ENCODE assay signal across 13 mouse cellular contexts in the genomic region with DNA sequence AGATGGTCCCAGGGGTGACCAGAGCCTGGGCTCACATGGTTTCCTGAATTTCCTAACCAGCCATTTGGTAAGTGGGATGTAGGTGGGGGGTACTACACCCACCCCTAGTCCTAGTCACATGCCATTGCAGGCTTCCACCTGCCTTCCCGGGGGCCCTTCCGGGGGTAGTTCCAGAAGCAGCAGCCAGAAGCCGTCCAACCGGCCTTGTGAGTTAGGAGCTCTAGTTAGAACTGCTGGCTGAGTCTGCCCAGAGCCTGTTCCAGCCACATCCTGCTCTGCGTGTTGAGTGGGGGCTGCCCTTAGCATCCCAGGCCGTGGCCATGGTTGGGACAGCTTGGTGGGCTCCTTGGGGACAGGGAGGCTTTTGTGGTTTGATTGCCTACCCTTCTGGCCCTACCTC. TPM values are rescaled to one million over a fixed set of nuclear protein-coding genes. Genes with fewer than 3 reads are reported as not detected.
DNase-seq lines count a peak whose midpoint lies in the region; ATAC-seq and TF ChIP-seq lines count a peak whose summit lies in the region.
"Had no signal": no experiment of that assay in that cellular context is flagged by ENCODE, and none has a peak within 500 bp of the region (broad histone marks: within the 10 kb centered on the region; RNA-seq: fewer than 3 reads in every experiment).

No protein-coding gene starts in this region.

- H3K36me3 ChIP-seq in forebrain, embryonic 14.5 days (ENCODE audit: control insufficient read depth, insufficient read depth, low read length) = peaks cover 57% of the 10 kb centered on the region
- H3K36me3 ChIP-seq in forebrain, postnatal 0 days (ENCODE audit: insufficient read depth) = no peaks in the 10 kb centered on the region
- H3K36me3 ChIP-seq in E14TG2a.4 (ENCODE audit: insufficient read depth, low read length) = peaks cover 85% of the 10 kb centered on the region
- peaks cover 74% of the 10 kb centered on the region for H3K36me3 ChIP-seq in limb, embryonic 15.5 days

- no peak for ATAC-seq in forebrain, embryonic 14.5 days
- no peak for ATAC-seq in forebrain, postnatal 0 days
- ATAC-seq in limb, embryonic 15.5 days (ENCODE audit: insufficient number of reproducible peaks, low FRiP score, low TSS enrichment, low read depth) = no peak

- TF ChIP-seq POLR2A in cerebellum, adult 2 months (IDR thresholded peaks at IDR 0.05; ENCODE audit: borderline replicate concordance, insufficient read depth, low read length) = no peak

- DNase-seq in forebrain, embryonic 14.5 days (ENCODE audit: low spot score) = no peak
- DNase-seq in forebrain, postnatal 0 days = no peak
- DNase-seq in kidney, adult 8-10 months = peak; percentile 63 to 73
- no peak for DNase-seq in gastrocnemius, postnatal 14 days
- no peak for DNase-seq in left cerebral cortex, postnatal 36 days (ENCODE audit: low spot score in 2 of 2)
- DNase-seq in cerebellum, adult 2 months = no peak
- DNase-seq: embryo, embryonic 11 days; right cerebral cortex, postnatal 4 days had no signal

- H3K4me1 ChIP-seq in forebrain, embryonic 14.5 days (ENCODE audit: control insufficient read depth, insufficient read depth, low read length) = peaks cover 19% of the 10 kb centered on the region
- peaks cover 6% of the 10 kb centered on the region; the same call in 1 of the 2 replicates for H3K4me1 ChIP-seq in forebrain, postnatal 0 days (ENCODE audit: insufficient read depth)
- peaks cover 82% of the 10 kb centered on the region for H3K4me1 ChIP-seq in E14TG2a.4 (replicated peaks; ENCODE audit: low read depth, low read length)
- H3K4me1 ChIP-seq in limb, embryonic 15.5 days = peaks cover 43% of the 10 kb centered on the region
- H3K4me1 ChIP-seq in cerebellum, adult 2 months (ENCODE audit: control insufficient read depth, insufficient read depth, low read length) = no peaks in the 10 kb centered on the region

- intact Hi-C loops in gastrocnemius, postnatal 14 days (cut with DNase I; ENCODE audit: low total_unique reads) = no loop called here
- intact Hi-C loops in left cerebral cortex, postnatal 36 days (cut with DNase I) = no loop called here

- no peaks in the 10 kb centered on the region for H3K9me3 ChIP-seq in forebrain, embryonic 14.5 days (replicated peaks; ENCODE audit: control insufficient read depth, low read length)
- H3K9me3 ChIP-seq in forebrain, postnatal 0 days (ENCODE audit: low read length) = no peaks in the 10 kb centered on the region
- H3K9me3 ChIP-seq in E14TG2a.4 (ENCODE audit: low read length) = no peaks in the 10 kb centered on the region
- no peaks in the 10 kb centered on the region for H3K9me3 ChIP-seq in limb, embryonic 15.5 days

- 0 out of 2 replicates have a peak overlapping the region, but pooled peaks have one; percentile 25 for H3K9ac ChIP-seq in forebrain, embryonic 14.5 days (ENCODE audit: low read length)
- no peak overlapping the region for H3K9ac ChIP-seq in forebrain, postnatal 0 days
- no peak overlapping the region for H3K9ac ChIP-seq in limb, embryonic 15.5 days

- H3K27ac ChIP-seq in forebrain, embryonic 14.5 days (ENCODE audit: low read depth, low read length) = no peak overlapping the region
- no peak overlapping the region for H3K27ac ChIP-seq in forebrain, postnatal 0 days (ENCODE audit: low read depth, low read length)
- peak overlapping the region; percentile 60; the same call in 1 of the 2 replicates for H3K27ac ChIP-seq in limb, embryonic 15.5 days
- no peak overlapping the region for H3K27ac ChIP-seq in cerebellum, adult 2 months (ENCODE audit: insufficient read depth, low read length)

- no peak overlapping the region for H3K4me2 ChIP-seq in forebrain, embryonic 14.5 days (ENCODE audit: low read length)
- no peak overlapping the region for H3K4me2 ChIP-seq in forebrain, postnatal 0 days (ENCODE audit: low read depth)
- no peak overlapping the region for H3K4me2 ChIP-seq in limb, embryonic 15.5 days

- TF ChIP-seq CTCF in forebrain, postnatal 0 days (IDR thresholded peaks at IDR 0.05; ENCODE audit: low read depth) = no peak
- TF ChIP-seq CTCF in E14TG2a.4 (conservative IDR thresholded peaks at IDR 0.05; ENCODE audit: low read length) = no peak
- no peak for TF ChIP-seq CTCF in cerebellum, adult 2 months (IDR thresholded peaks at IDR 0.05; ENCODE audit: borderline replicate concordance, insufficient read depth, low read depth, low read length)

- H3K27me3 ChIP-seq in forebrain, embryonic 14.5 days (replicated peaks; ENCODE audit: control insufficient read depth, insufficient read depth, low read length) = no peaks in the 10 kb centered on the region
- no peaks in the 10 kb centered on the region for H3K27me3 ChIP-seq in forebrain, postnatal 0 days (ENCODE audit: insufficient read depth, low read length)
- H3K27me3 ChIP-seq in E14TG2a.4 (ENCODE audit: insufficient read depth, low read length) = no peaks in the 10 kb centered on the region
- H3K27me3 ChIP-seq in limb, embryonic 15.5 days = no peaks in the 10 kb centered on the region
- no peaks in the 10 kb centered on the region for H3K27me3 ChIP-seq in cerebellum, adult 2 months (ENCODE audit: control insufficient read depth, insufficient read depth, low read length)

- 84% methylated on average over 6 of the region's 6 CpGs for WGBS in forebrain, embryonic 14.5 days
- WGBS in forebrain, postnatal 0 days = 85% methylated on average over 6 of the region's 6 CpGs
- WGBS in limb, embryonic 15.5 days = 66% methylated on average over 6 of the region's 6 CpGs
- WGBS in cerebellum, adult 2 months = 68% methylated on average over 6 of the region's 6 CpGs

- H3K4me3 ChIP-seq in forebrain, embryonic 14.5 days (ENCODE audit: low read depth, low read length) = no peak overlapping the region
- H3K4me3 ChIP-seq in forebrain, postnatal 0 days (ENCODE audit: low read depth, low read length) = no peak overlapping the region
- H3K4me3 ChIP-seq in E14TG2a.4 (replicated peaks; ENCODE audit: low read length) = peak overlapping the region; percentile 29; the same call in 1 of the 2 replicates
- no peak overlapping the region for H3K4me3 ChIP-seq in limb, embryonic 15.5 days
- no peak overlapping the region for H3K4me3 ChIP-seq in cerebellum, adult 2 months (replicated peaks; ENCODE audit: insufficient read depth, low read depth, low read length)

RNA-seq across cellular contexts. Expression of a gene that starts 5.0 kb away (rescaled TPM):
- 38.9 and 47.4 TPM in 2 replicates for polyA plus RNA-seq in forebrain, embryonic 14.5 days (2014; fragmentation: Nextera tagmentation; extraction: Ambion mirVana)
- total RNA-seq in forebrain, postnatal 0 days (2014; rRNA removed) = 7.4 and 11.6 TPM in 2 replicates
- 8.9 and 9.9 TPM in 2 replicates for polyA plus RNA-seq in forebrain, postnatal 0 days (2015; fragmentation: Nextera tagmentation; extraction: Ambion mirVana)
- 107 and 108 TPM in 2 replicates for polyA plus RNA-seq in limb, embryonic 15.5 days (2015; fragmentation: Nextera tagmentation; extraction: Ambion mirVana)
- 1 to 10 TPM; 5.4 to 7.4 TPM for total RNA-seq in gastrocnemius, postnatal 14 days (2021)
- total RNA-seq in left cerebral cortex, postnatal 36 days (2021) = 1 to 10 TPM in 1 of 2 experiments, under 1 TPM in 1; 0.82 to 1.3 TPM
- 0.65 and 0.71 TPM in 2 replicates for polyA plus RNA-seq in cerebellum, adult 2 months (2012; rRNA removed)

RNA-seq across cellular contexts. Expression of a gene that starts 8.0 kb away (rescaled TPM):
- not detected in 2 replicates for polyA plus RNA-seq in forebrain, embryonic 14.5 days (2014; fragmentation: Nextera tagmentation; extraction: Ambion mirVana)
- not detected in 2 replicates for total RNA-seq in forebrain, postnatal 0 days (2014; rRNA removed)
- polyA plus RNA-seq in forebrain, postnatal 0 days (2015; fragmentation: Nextera tagmentation; extraction: Ambion mirVana) = not detected in 2 replicates
- polyA plus RNA-seq in limb, embryonic 15.5 days (2015; fragmentation: Nextera tagmentation; extraction: Ambion mirVana) = not detected in 2 replicates
- not detected for total RNA-seq in gastrocnemius, postnatal 14 days (2021)
- not detected for total RNA-seq in left cerebral cortex, postnatal 36 days (2021)
- not detected in 2 replicates for polyA plus RNA-seq in cerebellum, adult 2 months (2012; rRNA removed)
- total RNA-seq: layer of hippocampus, postnatal 14 days had no signal
- polyA plus RNA-seq: heart, postnatal 0 days; neural tube, embryonic 11.5 days had no signal

RNA-seq across cellular contexts. Expression of a gene that starts 15.4 kb away (rescaled TPM):
- 15.3 and 17.8 TPM in 2 replicates for polyA plus RNA-seq in forebrain, embryonic 14.5 days (2014; fragmentation: Nextera tagmentation; extraction: Ambion mirVana)
- 8.1 and 8.5 TPM in 2 replicates for total RNA-seq in forebrain, postnatal 0 days (2014; rRNA removed)
- polyA plus RNA-seq in forebrain, postnatal 0 days (2015; fragmentation: Nextera tagmentation; extraction: Ambion mirVana) = 12.4 and 13.9 TPM in 2 replicates
- polyA plus RNA-seq in limb, embryonic 15.5 days (2015; fragmentation: Nextera tagmentation; extraction: Ambion mirVana) = 94.2 and 114 TPM in 2 replicates
- 10 to 100 TPM; 32.8 to 55.8 TPM for total RNA-seq in gastrocnemius, postnatal 14 days (2021)
- total RNA-seq in left cerebral cortex, postnatal 36 days (2021) = 10 to 100 TPM in 1 of 2 experiments, 1 to 10 TPM in 1; 9.3 to 10.1 TPM
- polyA plus RNA-seq in cerebellum, adult 2 months (2012; rRNA removed) = 15.6 and 20.9 TPM in 2 replicates

RNA-seq across cellular contexts. Expression of a gene that starts 17.8 kb away (rescaled TPM):
- 41.7 and 58.5 TPM in 2 replicates for polyA plus RNA-seq in forebrain, embryonic 14.5 days (2014; fragmentation: Nextera tagmentation; extraction: Ambion mirVana)
- 107 and 133 TPM in 2 replicates for total RNA-seq in forebrain, postnatal 0 days (2014; rRNA removed)
- polyA plus RNA-seq in forebrain, postnatal 0 days (2015; fragmentation: Nextera tagmentation; extraction: Ambion mirVana) = 46.8 and 53.2 TPM in 2 replicates
- polyA plus RNA-seq in limb, embryonic 15.5 days (2015; fragmentation: Nextera tagmentation; extraction: Ambion mirVana) = 35.9 and 37.3 TPM in 2 replicates
- total RNA-seq in gastrocnemius, postnatal 14 days (2021) = 10 to 100 TPM; 24.1 to 27.2 TPM
- 10 to 100 TPM; 64.4 to 78.3 TPM for total RNA-seq in left cerebral cortex, postnatal 36 days (2021)
- polyA plus RNA-seq in cerebellum, adult 2 months (2012; rRNA removed) = 45.8 and 50.9 TPM in 2 replicates

RNA-seq across cellular contexts. Expression of a gene that starts 31.5 kb away (rescaled TPM):
- 1.5 and 2.2 TPM in 2 replicates for polyA plus RNA-seq in forebrain, embryonic 14.5 days (2014; fragmentation: Nextera tagmentation; extraction: Ambion mirVana)
- total RNA-seq in forebrain, postnatal 0 days (2014; rRNA removed) = 1.9 and 2.5 TPM in 2 replicates
- polyA plus RNA-seq in forebrain, postnatal 0 days (2015; fragmentation: Nextera tagmentation; extraction: Ambion mirVana) = 1.2 and 1.5 TPM in 2 replicates
- 7.1 and 8.6 TPM in 2 replicates for polyA plus RNA-seq in limb, embryonic 15.5 days (2015; fragmentation: Nextera tagmentation; extraction: Ambion mirVana)
- 1 to 10 TPM; 5.3 to 7.1 TPM for total RNA-seq in gastrocnemius, postnatal 14 days (2021)
- total RNA-seq in left cerebral cortex, postnatal 36 days (2021) = 1 to 10 TPM; 4.9 to 5.3 TPM
- 4.5 and 4.7 TPM in 2 replicates for polyA plus RNA-seq in cerebellum, adult 2 months (2012; rRNA removed)

Comparison
In these comparisons a context has a peak if more than half of its experiments do, and no peak if none do; other contexts are left out.
1. DNase-seq: peak in kidney, adult 8-10 months (2 of 2); none in forebrain, embryonic 14.5 days (single experiment), forebrain, postnatal 0 days (single experiment), gastrocnemius, postnatal 14 days (single experiment), left cerebral cortex, postnatal 36 days (0 of 2) and cerebellum, adult 2 months (0 of 2).